Mouse (Mus musculus) cerebellum, adult 2 months (tissue): Measurements from ENCODE around the gene Frmd8.

Source experiments
- CTCF ChIP-seq: fragments of 200-500 bp; IDR thresholded peaks from 2 replicates; pipeline ENCODE4 v1.5.1; 2011; ENCODE audit warnings: low read depth, mild to moderate bottlenecking, control low read depth, low read length, moderate library complexity, borderline replicate concordance; ENCODE audit not compliant: insufficient read depth
- POLR2A ChIP-seq: fragments of 200-500 bp; IDR thresholded peaks from 2 replicates; pipeline ENCODE4 v1.6.1; 2011; ENCODE audit warnings: low read length, control low read depth, borderline replicate concordance; ENCODE audit not compliant: insufficient read depth

DNA sequence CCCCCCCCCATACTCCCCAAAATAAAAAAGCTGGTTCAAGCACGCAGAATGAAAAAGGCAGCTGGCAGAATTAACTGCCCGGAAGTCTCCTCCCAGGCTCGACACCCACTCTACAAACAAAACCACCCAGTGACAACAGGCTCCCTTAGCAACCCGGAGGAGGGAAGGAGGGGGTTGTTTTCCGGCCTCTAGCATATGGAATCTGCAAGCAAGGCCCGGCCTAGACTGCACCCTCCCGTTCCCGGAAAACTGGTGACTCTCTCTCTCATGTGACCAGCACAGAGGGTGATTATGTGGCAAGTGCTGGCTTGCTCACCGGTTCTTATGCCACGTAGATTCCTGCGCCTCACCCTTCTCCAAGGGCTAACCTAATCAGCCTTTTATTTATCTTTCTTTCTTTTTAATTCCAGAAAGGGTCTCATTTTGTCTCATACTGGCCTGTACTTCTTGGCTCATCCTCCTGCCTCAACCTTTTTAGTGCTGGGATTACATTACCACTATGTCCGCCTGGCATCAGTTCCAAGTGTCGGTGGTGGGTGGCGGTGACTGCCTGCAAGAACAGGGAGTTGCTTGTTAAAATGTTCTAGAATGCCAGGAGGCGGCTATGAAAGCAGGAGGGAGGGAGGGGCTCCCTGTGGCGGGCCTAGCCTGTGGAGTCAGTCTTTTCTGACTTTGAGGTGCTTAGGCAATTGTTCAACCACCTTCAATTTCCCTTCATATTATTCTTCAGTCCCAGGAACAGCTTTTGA lies 28.3 kb downstream of the Frmd8 start:
- TF ChIP-seq CTCF (no peak), POLR2A (peak; percentile 86; the same call in 1 of the 2 replicates)
